Mouse (Mus musculus): Measurements from ENCODE around the gene Casc3. TPM values are rescaled to one million over a fixed set of nuclear protein-coding genes. Genes with fewer than 3 reads are reported as not detected.
"Not testable (repeated sequence)": the region's sequence is repeated elsewhere in the genome, so short reads cannot be mapped to it uniquely, and the experiment has no call there.

Casc3 gene
- polyA plus RNA-seq, 1 experiment: 22.0 TPM

DNA sequence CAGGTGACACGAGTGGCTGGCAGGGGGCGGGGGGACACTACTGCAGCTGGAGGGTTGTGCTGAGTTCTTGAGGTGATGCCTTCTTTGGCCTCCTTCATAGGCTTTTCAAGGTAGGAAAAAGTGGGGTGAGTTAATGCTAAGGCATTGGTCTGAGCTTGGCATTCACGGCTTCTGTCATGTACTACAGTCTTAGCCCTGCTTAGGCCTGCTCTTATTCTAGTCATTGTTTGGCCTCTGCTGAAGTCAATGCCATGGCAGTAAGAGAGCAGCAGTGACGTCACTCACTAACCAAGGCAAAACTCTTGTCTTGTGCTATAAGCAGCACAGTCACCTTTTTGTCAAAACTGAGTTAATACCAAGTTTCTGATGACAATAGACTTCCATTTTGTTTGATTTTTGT, 6.8 kb upstream of the Casc3 start:
- H3K27ac ChIP-seq (ENCODE audit: insufficient read depth, low read depth, low read length): no peak overlapping the region
- peak overlapping the region; percentile 6; the same call in 1 of the 2 replicates for H3K4me3 ChIP-seq (ENCODE audit: low read depth, low read length)
- H3K36me3 ChIP-seq (ENCODE audit: control insufficient read depth, insufficient read depth, low read length): peaks cover 33% of the 10 kb centered on the region
- TF ChIP-seq POLR2A (IDR thresholded peaks at IDR 0.05; ENCODE audit: low read depth, low read length) (no peak), CTCF (IDR thresholded peaks at IDR 0.05; ENCODE audit: extremely low read depth, insufficient read length, insufficient replicate concordance, low read depth, low read length) (no peak)
- WGBS: 50% methylated on average over 4 of the region's 4 CpGs
- H3K27me3 ChIP-seq (ENCODE audit: control insufficient read depth, insufficient read depth, low read length): no peaks in the 10 kb centered on the region
- H3K4me1 ChIP-seq (ENCODE audit: control insufficient read depth, insufficient read depth, insufficient read length, low read length): peaks cover 8% of the 10 kb centered on the region

DNA sequence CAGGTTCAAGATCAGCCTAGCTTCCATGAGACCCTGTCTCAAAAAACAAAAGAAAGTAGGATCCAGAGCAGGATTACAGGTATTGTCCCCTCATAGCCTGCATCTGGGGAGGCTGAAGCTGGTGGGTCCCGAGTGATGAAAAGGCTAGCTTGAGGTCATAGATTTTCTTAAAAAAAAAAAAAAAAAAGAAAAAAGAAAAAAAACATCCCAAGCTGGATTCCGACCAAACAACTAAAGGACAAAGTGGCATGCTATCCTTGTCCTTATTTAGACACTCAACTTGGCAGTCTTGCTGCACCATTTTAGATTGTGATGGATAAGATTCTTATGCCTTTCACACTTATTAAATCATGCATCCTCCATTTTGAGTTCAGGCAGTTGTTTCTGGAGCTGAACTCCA, 3.7 kb downstream of the Casc3 start:
- Histone ChIP-seq H3K4me3 (ENCODE audit: low read depth, low read length) (no peak overlapping the region), H3K27me3 (ENCODE audit: control insufficient read depth, insufficient read depth, low read length) (no peaks in the 10 kb centered on the region), H3K4me1 (ENCODE audit: control insufficient read depth, insufficient read depth, insufficient read length, low read length) (peaks cover 3% of the 10 kb centered on the region; the same call in 1 of the 2 replicates), H3K36me3 (ENCODE audit: control insufficient read depth, insufficient read depth, low read length) (peaks cover 45% of the 10 kb centered on the region), H3K27ac (ENCODE audit: insufficient read depth, low read depth, low read length) (no peak overlapping the region)
- 75% methylated on average over 2 of the region's 2 CpGs for WGBS
- TF ChIP-seq CTCF (IDR thresholded peaks at IDR 0.05; ENCODE audit: extremely low read depth, insufficient read length, insufficient replicate concordance, low read depth, low read length): no peak
- no peak for TF ChIP-seq POLR2A (IDR thresholded peaks at IDR 0.05; ENCODE audit: low read depth, low read length)

DNA sequence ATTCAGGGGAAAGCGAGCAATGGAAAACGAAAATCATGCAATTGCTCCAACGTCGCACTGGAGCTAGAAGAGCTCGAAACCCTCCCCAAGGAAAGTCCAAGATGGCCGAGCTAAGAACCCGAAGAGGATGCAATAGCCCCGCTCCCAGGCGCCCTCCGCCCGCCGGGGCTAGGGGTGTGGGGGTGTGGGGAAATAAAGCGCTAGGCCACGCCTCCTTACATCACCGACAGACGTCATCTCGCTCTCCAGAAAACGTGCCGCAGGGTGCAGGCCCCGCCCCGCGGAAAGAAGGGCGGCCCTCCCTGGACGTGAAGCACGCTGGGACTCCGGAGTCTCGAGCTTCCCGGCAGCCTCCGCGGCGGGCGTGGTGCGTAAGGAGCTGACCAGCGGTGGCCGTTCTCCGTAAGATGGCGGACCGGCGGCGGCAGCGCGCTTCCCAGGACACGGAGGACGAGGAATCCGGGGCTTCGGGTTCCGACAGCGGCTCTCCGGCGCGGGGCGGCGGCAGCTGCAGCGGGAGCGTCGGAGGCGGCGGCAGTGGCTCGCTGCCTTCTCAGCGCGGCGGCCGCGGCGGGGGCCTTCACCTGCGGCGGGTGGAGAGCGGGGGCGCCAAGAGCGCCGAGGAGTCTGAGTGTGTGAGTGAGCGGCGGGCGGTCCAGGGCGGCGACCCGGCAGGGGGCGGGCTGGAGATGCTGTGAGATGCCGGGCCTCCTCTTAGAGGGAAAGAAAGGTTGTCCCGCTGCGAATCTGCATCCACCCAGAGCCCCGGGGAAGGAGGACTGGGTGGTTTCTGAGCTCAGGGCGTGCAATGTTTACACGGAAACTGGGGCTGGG, 5.0 kb downstream of the Casc3 start:
- TF ChIP-seq CTCF (IDR thresholded peaks at IDR 0.05; ENCODE audit: extremely low read depth, insufficient read length, insufficient replicate concordance, low read depth, low read length) (peak; percentile 13; the same call in 1 of the 2 replicates), POLR2A (IDR thresholded peaks at IDR 0.05; ENCODE audit: low read depth, low read length) (peak; percentile 77)
- Histone ChIP-seq H3K27ac (ENCODE audit: insufficient read depth, low read depth, low read length) (peak overlapping the region; percentile 94), H3K27me3 (ENCODE audit: control insufficient read depth, insufficient read depth, low read length) (no peaks in the 10 kb centered on the region), H3K36me3 (ENCODE audit: control insufficient read depth, insufficient read depth, low read length) (peaks cover 40% of the 10 kb centered on the region), H3K4me1 (ENCODE audit: control insufficient read depth, insufficient read depth, insufficient read length, low read length) (peaks cover 3% of the 10 kb centered on the region; the same call in 1 of the 2 replicates), H3K4me3 (ENCODE audit: low read depth, low read length) (peak overlapping the region; percentile 96)
- WGBS: under 1% methylated on average over 81 of the region's 84 CpGs

DNA sequence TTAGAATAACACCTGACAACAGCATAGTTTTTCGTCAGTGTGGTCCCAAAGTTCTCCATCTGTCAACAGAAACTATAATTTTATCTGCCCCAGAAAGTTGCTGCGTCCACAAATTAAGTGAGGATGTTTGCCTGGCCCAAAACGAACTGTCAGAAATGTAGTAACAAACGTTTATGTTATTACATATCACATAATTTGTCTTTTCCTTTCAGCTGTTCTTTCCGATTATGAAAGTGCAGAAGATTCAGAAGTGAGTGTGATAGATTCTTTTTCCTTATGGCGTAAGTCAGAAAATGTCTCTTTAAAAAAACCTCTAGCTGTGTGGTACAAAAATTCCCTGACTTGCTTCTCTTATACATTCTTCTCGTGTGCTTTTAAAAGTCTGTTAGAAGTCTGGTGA, 6.0 kb downstream of the Casc3 start:
- H3K4me3 ChIP-seq (ENCODE audit: low read depth, low read length): peak overlapping the region; percentile 96; the same call in 1 of the 2 replicates
- WGBS: 44% methylated on average over 7 of the region's 7 CpGs
- H3K36me3 ChIP-seq (ENCODE audit: control insufficient read depth, insufficient read depth, low read length): peaks cover 35% of the 10 kb centered on the region
- H3K4me1 ChIP-seq (ENCODE audit: control insufficient read depth, insufficient read depth, insufficient read length, low read length): peaks cover 3% of the 10 kb centered on the region; the same call in 1 of the 2 replicates
- no peak for TF ChIP-seq CTCF (IDR thresholded peaks at IDR 0.05; ENCODE audit: extremely low read depth, insufficient read length, insufficient replicate concordance, low read depth, low read length)
- TF ChIP-seq POLR2A (IDR thresholded peaks at IDR 0.05; ENCODE audit: low read depth, low read length): no peak
- no peaks in the 10 kb centered on the region for H3K27me3 ChIP-seq (ENCODE audit: control insufficient read depth, insufficient read depth, low read length)
- H3K27ac ChIP-seq (ENCODE audit: insufficient read depth, low read depth, low read length): 0 out of 2 replicates have a peak overlapping the region, but pooled peaks have one; percentile 94

DNA sequence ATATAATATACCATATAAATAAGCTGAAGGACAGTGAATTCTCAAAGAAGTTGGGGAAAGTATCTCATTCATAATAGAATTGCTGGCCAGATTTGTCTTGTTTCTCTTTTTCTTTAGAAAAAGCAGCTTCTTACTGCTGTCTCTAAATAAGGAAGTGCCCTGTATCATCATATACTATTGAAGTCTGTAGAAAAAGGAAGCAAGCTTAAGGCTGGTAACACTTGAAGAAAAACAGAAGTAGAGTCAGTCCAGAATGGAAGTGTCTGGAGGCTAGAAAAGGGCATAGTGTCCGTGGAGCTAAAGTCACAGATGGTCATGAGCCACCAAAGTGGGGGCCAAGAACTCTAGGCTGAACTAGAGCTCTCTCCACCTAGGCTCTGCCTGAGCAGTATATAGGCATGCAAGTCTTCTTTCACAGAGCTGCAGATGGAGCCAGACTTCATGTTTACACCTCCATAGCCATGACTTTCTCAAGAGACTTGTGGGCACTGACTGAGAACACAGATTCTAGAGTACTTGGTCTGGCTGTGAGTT, 12.1 kb downstream of the Casc3 start:
- Histone ChIP-seq H3K27ac (ENCODE audit: insufficient read depth, low read depth, low read length) (peak overlapping the region; percentile 53; the same call in 1 of the 2 replicates), H3K27me3 (ENCODE audit: control insufficient read depth, insufficient read depth, low read length) (no peaks in the 10 kb centered on the region), H3K4me1 (ENCODE audit: control insufficient read depth, insufficient read depth, insufficient read length, low read length) (no peaks in the 10 kb centered on the region), H3K36me3 (ENCODE audit: control insufficient read depth, insufficient read depth, low read length) (peaks cover 62% of the 10 kb centered on the region), H3K4me3 (ENCODE audit: low read depth, low read length) (no peak overlapping the region)
- WGBS: 81% methylated on average over 1 of the region's 1 CpGs
- TF ChIP-seq CTCF (IDR thresholded peaks at IDR 0.05; ENCODE audit: extremely low read depth, insufficient read length, insufficient replicate concordance, low read depth, low read length) (no peak), POLR2A (IDR thresholded peaks at IDR 0.05; ENCODE audit: low read depth, low read length) (no peak)

DNA sequence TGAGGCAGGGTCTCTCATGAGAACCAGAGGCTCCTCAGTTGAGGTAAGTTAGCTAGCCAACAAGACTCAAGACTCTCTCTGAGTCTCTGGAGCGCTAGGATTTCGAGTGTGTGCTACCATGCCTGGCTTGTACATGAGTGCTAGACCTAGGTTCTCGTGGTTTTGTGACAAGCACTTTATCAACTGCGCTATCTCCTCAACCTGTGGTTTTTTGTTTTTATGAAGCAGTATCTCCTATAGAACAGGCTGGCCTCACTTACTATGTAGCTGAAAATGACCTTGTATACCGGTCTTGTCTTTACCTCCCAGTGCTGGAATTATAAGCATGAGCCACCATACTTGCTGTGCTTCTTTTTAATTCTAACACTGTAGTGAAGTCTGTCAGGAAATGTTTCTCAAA, 16.3 kb downstream of the Casc3 start:
- Histone ChIP-seq H3K27me3 (ENCODE audit: control insufficient read depth, insufficient read depth, low read length) (no peaks in the 10 kb centered on the region), H3K27ac (ENCODE audit: insufficient read depth, low read depth, low read length) (no peak overlapping the region), H3K4me3 (ENCODE audit: low read depth, low read length) (no peak overlapping the region), H3K4me1 (ENCODE audit: control insufficient read depth, insufficient read depth, insufficient read length, low read length) (no peaks in the 10 kb centered on the region), H3K36me3 (ENCODE audit: control insufficient read depth, insufficient read depth, low read length) (peaks cover 74% of the 10 kb centered on the region)
- TF ChIP-seq POLR2A (IDR thresholded peaks at IDR 0.05; ENCODE audit: low read depth, low read length) (no peak), CTCF (IDR thresholded peaks at IDR 0.05; ENCODE audit: extremely low read depth, insufficient read length, insufficient replicate concordance, low read depth, low read length) (no peak)
- WGBS: 88% methylated on average over 5 of the region's 5 CpGs

DNA sequence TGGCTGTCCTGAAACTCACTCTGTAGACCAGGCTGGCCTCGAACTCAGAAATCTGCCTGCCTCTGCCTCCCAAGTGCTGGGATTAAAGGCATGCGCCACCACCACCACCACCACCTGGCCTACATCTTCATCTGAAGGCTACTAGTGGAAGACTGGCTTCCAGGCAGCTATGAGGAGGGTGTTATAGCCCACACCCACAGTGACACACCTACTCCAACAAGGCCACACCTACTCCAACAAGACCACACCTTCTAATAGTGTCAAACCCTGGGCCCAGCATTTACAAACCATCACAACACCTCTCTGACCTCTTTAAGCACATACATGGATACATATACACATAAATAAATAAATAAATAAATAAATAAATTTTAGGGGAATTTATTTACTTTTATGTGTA, 21.4 kb downstream of the Casc3 start:
- not testable (repeated sequence) for H3K27me3 ChIP-seq (ENCODE audit: control insufficient read depth, insufficient read depth, low read length); H3K4me3 ChIP-seq (ENCODE audit: low read depth, low read length); H3K27ac ChIP-seq (ENCODE audit: insufficient read depth, low read depth, low read length); H3K4me1 ChIP-seq (ENCODE audit: control insufficient read depth, insufficient read depth, insufficient read length, low read length)
- H3K36me3 ChIP-seq (ENCODE audit: control insufficient read depth, insufficient read depth, low read length): peaks cover 76% of the 10 kb centered on the region
- WGBS: 92% methylated on average over 2 of the region's 2 CpGs

Measured in small intestine, adult 2 months (tissue).